In the genomic region with DNA sequence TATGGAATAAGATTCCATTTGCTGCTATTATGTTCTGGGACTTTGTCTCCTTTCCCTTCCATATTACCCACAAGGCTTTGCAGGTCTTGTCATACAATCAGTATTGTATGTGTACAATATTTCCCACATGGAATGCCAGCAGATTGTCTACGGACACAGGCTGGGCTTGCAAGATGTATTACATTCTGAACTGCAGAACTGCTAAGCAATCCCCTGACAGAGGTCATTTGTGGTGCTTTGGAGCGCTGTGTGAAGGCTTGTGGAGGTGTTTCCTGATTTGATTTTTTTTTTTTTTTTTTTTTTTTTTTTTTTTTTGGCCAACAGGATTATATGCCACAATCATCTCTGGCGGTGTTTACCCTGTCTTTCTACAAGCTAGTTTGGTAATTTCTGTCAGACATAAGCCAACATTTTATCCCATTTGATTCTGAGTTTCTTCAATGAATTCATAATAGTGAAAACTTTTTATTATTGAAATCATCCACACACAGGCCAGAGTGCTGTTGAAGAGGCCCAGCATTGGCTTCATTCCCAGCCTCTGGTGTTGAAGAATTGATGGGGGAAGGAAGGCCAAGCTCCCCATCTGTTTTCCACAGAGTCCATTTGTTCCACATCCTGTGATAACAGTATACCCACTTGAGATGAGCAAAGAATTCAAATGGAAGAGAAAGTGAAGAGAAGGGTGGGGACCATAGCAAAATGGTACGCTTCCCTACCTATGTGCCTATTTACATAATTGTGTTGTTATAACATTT, we compare ENCODE assay signal across 11 mouse cellular contexts. TPM values are rescaled to one million over a fixed set of nuclear protein-coding genes. Genes with fewer than 3 reads are reported as not detected.
A peak's percentile ranks its signal among the peaks of the same experiment; 100 is the strongest.
DNase-seq lines count a peak whose midpoint lies in the region; ATAC-seq and TF ChIP-seq lines count a peak whose summit lies in the region.
"Had no signal": no experiment of that assay in that cellular context is flagged by ENCODE, and none has a peak within 500 bp of the region (broad histone marks: within the 10 kb centered on the region; RNA-seq: fewer than 3 reads in every experiment).

No protein-coding gene starts in this region.

- H3K4me2 ChIP-seq in forebrain, embryonic 14.5 days (ENCODE audit: low read length), result no peak overlapping the region
- H3K4me2 ChIP-seq in forebrain, postnatal 0 days (ENCODE audit: low read depth), result no peak overlapping the region
- H3K4me2 ChIP-seq in forebrain, embryonic 15.5 days (replicated peaks), result no peak overlapping the region
- H3K4me2 ChIP-seq: hindbrain, embryonic 12.5 days had no signal

- H3K9me3 ChIP-seq in forebrain, embryonic 14.5 days (replicated peaks; ENCODE audit: control insufficient read depth, low read length), result no peaks in the 10 kb centered on the region
- no peaks in the 10 kb centered on the region for H3K9me3 ChIP-seq in forebrain, postnatal 0 days (ENCODE audit: low read length)
- H3K9me3 ChIP-seq in forebrain, embryonic 15.5 days, result no peaks in the 10 kb centered on the region
- H3K9me3 ChIP-seq: hindbrain, embryonic 12.5 days had no signal

- TF ChIP-seq CTCF in forebrain, postnatal 0 days (IDR thresholded peaks at IDR 0.05; ENCODE audit: low read depth), result no peak
- no peak for TF ChIP-seq CTCF in left cerebral cortex, adult 2 months (IDR thresholded peaks at IDR 0.05)

- H3K36me3 ChIP-seq in forebrain, embryonic 14.5 days (ENCODE audit: control insufficient read depth, insufficient read depth, low read length), result no peaks in the 10 kb centered on the region
- no peaks in the 10 kb centered on the region for H3K36me3 ChIP-seq in forebrain, postnatal 0 days (ENCODE audit: insufficient read depth)
- H3K36me3 ChIP-seq in forebrain, embryonic 15.5 days, result no peaks in the 10 kb centered on the region
- H3K36me3 ChIP-seq: hindbrain, embryonic 12.5 days had no signal

- H3K27me3 ChIP-seq in forebrain, embryonic 14.5 days (replicated peaks; ENCODE audit: control insufficient read depth, insufficient read depth, low read length), result peaks cover 4% of the 10 kb centered on the region; the same call in 1 of the 2 replicates
- H3K27me3 ChIP-seq in forebrain, postnatal 0 days (ENCODE audit: insufficient read depth, low read length), result peaks cover 4% of the 10 kb centered on the region; the same call in 1 of the 2 replicates
- peaks cover 14% of the 10 kb centered on the region for H3K27me3 ChIP-seq in forebrain, embryonic 15.5 days
- H3K27me3 ChIP-seq: hindbrain, embryonic 12.5 days had no signal

- 67% methylated on average over 4 of the region's 4 CpGs for WGBS in forebrain, embryonic 14.5 days
- 56% methylated on average over 4 of the region's 4 CpGs for WGBS in forebrain, postnatal 0 days
- WGBS in forebrain, embryonic 15.5 days, result 52% methylated on average over 4 of the region's 4 CpGs

- intact Hi-C loops in left cerebral cortex, postnatal 4 days (cut with DNase I), result no loop called here
- intact Hi-C loops in left cerebral cortex, adult 2 months (cut with DNase I), result no loop called here
- intact Hi-C loops in heart, postnatal 14 days (cut with DNase I), result no loop called here

- H3K4me3 ChIP-seq in forebrain, embryonic 14.5 days (ENCODE audit: low read depth, low read length), result no peak overlapping the region
- H3K4me3 ChIP-seq in forebrain, postnatal 0 days (ENCODE audit: low read depth, low read length), result no peak overlapping the region
- no peak overlapping the region for H3K4me3 ChIP-seq in left cerebral cortex, adult 2 months
- no peak overlapping the region for H3K4me3 ChIP-seq in forebrain, embryonic 15.5 days
- H3K4me3 ChIP-seq: hindbrain, embryonic 12.5 days had no signal

- H3K4me1 ChIP-seq in forebrain, embryonic 14.5 days (ENCODE audit: control insufficient read depth, insufficient read depth, low read length), result peaks cover 16% of the 10 kb centered on the region; the same call in 1 of the 2 replicates
- H3K4me1 ChIP-seq in forebrain, postnatal 0 days (ENCODE audit: insufficient read depth), result peaks cover 5% of the 10 kb centered on the region; the same call in 1 of the 2 replicates
- H3K4me1 ChIP-seq in forebrain, embryonic 15.5 days, result peaks cover 40% of the 10 kb centered on the region

- peak; percentile 73 for DNase-seq in forebrain, embryonic 14.5 days (ENCODE audit: low spot score)
- no peak for DNase-seq in forebrain, postnatal 0 days
- peak; percentile 61 for DNase-seq in left cerebral cortex, postnatal 4 days
- no peak for DNase-seq in left cerebral cortex, adult 2 months (ENCODE audit: extremely low spot score in 1 of 2, low spot score in 2 of 2)
- peak; percentile 35 for DNase-seq in adipocyte (ENCODE audit: low spot score)
- DNase-seq in heart, postnatal 14 days, result peak; percentile 27 to 36
- no peak for DNase-seq in embryo, embryonic 10.5 days (ENCODE audit: low spot score)
- DNase-seq: embryo, embryonic 11 days; thymus, postnatal 4 days had no signal

- no peak overlapping the region for H3K27ac ChIP-seq in forebrain, embryonic 14.5 days (ENCODE audit: low read depth, low read length)
- H3K27ac ChIP-seq in forebrain, postnatal 0 days (ENCODE audit: low read depth, low read length), result no peak overlapping the region
- no peak overlapping the region for H3K27ac ChIP-seq in left cerebral cortex, adult 2 months
- H3K27ac ChIP-seq in forebrain, embryonic 15.5 days (replicated peaks), result no peak overlapping the region
- H3K27ac ChIP-seq: hindbrain, embryonic 12.5 days had no signal

- H3K9ac ChIP-seq in forebrain, embryonic 14.5 days (ENCODE audit: low read length), result no peak overlapping the region
- no peak overlapping the region for H3K9ac ChIP-seq in forebrain, postnatal 0 days
- no peak overlapping the region for H3K9ac ChIP-seq in forebrain, embryonic 15.5 days (replicated peaks)
- H3K9ac ChIP-seq: hindbrain, embryonic 12.5 days had no signal

- 0 out of 2 replicates have a peak, but pooled peaks have one; percentile 11 for ATAC-seq in forebrain, embryonic 14.5 days
- no peak for ATAC-seq in forebrain, postnatal 0 days
- ATAC-seq in forebrain, embryonic 15.5 days (replicated peaks), result no peak

RNA-seq across cellular contexts. Expression of gene Ggact, which starts 45.8 kb away (rescaled TPM):
- polyA plus RNA-seq in forebrain, embryonic 14.5 days (2014; fragmentation: Nextera tagmentation; extraction: Ambion mirVana), result 6.9 and 7.7 TPM in 2 replicates
- total RNA-seq in forebrain, postnatal 0 days (2014; rRNA removed), result 16.4 and 18.8 TPM in 2 replicates
- 16.1 and 19.2 TPM in 2 replicates for polyA plus RNA-seq in forebrain, postnatal 0 days (2015; fragmentation: Nextera tagmentation; extraction: Ambion mirVana)
- total RNA-seq in left cerebral cortex, postnatal 4 days (2021), result 10 to 100 TPM; 11.4 to 11.5 TPM
- 10 to 100 TPM; 29.8 to 29.9 TPM for total RNA-seq in left cerebral cortex, adult 2 months (2021)
- 10 to 100 TPM; 22.5 to 25.0 TPM for total RNA-seq in heart, postnatal 14 days (2021)
- polyA plus RNA-seq in forebrain, embryonic 15.5 days (2015; fragmentation: Nextera tagmentation; extraction: Ambion mirVana), result 4.6 and 4.8 TPM in 2 replicates

Comparison
In these comparisons a context has a peak if more than half of its experiments do, and no peak if none do; other contexts are left out.
1. DNase-seq: peak in forebrain, embryonic 14.5 days (single experiment), left cerebral cortex, postnatal 4 days (single experiment), adipocyte (single experiment) and heart, postnatal 14 days (2 of 2); none in forebrain, postnatal 0 days (single experiment), left cerebral cortex, adult 2 months (0 of 2) and embryo, embryonic 10.5 days (single experiment).